Mouse (Mus musculus) forebrain, embryonic 10.5 days (tissue): ENCODE results near the gene Actl10. TPM values are rescaled to one million over a fixed set of nuclear protein-coding genes. Genes with fewer than 3 reads are reported as not detected.

Source experiments
- DNase-seq: peaks from one replicate; pipeline ENCODE4 v3.0.0-alpha.2; 2017; ENCODE audit warnings: low spot score; ENCODE audit errors: extremely low spot score
- H3K27ac ChIP-seq: fragments of 300-500 bp; sonication (generic); 2 replicates; pipeline ENCODE4 v1.5.1; 2016; ENCODE audit warnings: mild to moderate bottlenecking
- H3K27me3 ChIP-seq: fragments of 300-500 bp; sonication (generic); 2 replicates; pipeline ENCODE4 v1.6.1; 2016; ENCODE audit warnings: mild to moderate bottlenecking; ENCODE audit not compliant: poor library complexity, severe bottlenecking
- H3K36me3 ChIP-seq: fragments of 300-500 bp; sonication (generic); replicated peaks from 2 replicates; pipeline ENCODE4 v1.6.1; 2016; ENCODE audit warnings: mild to moderate bottlenecking, moderate library complexity
- H3K4me1 ChIP-seq: fragments of 300-500 bp; sonication (generic); 2 replicates; pipeline ENCODE4 v1.6.1; 2016
- H3K4me3 ChIP-seq: fragments of 300-500 bp; sonication (generic); 2 replicates; pipeline ENCODE4 v1.5.1; 2016; ENCODE audit warnings: mild to moderate bottlenecking, moderate library complexity
- H3K9me3 ChIP-seq: fragments of 300-500 bp; sonication (generic); 2 replicates; pipeline ENCODE4 v1.6.1; 2016; ENCODE audit warnings: mild to moderate bottlenecking, moderate library complexity
- WGBS: fragments of 180-500 bp; shearing (Covaris S2); methylation state at CpG from one replicate; pipeline ENCODE4 v1.1.7; 2016; 5-methylcytosine and 5-hydroxymethylcytosine counted together
- polyA plus RNA-seq: library from polyadenylated mRNA; unstranded; fragments of >200 nt; fragmentation: Nextera tagmentation; extraction: Ambion mirVana; gene quantifications from 2 replicates; pipeline ENCODE4 v1.2.1, GENCODE M21; 2016

Gene Actl10
- polyA plus RNA-seq, 1 experiment from 2014 or later = 0.55 TPM

- Histone ChIP-seq H3K4me1 (peaks cover 59% of the 10 kb centered on the region), H3K27me3 (peaks cover 62% of the 10 kb centered on the region)
- WGBS = 88% methylated on average over 6 of the region's 6 CpGs
These were observed 3.7 kb downstream of the Actl10 start for GRCm38 (mm10) chr2:154555235-154555634.

DNA sequence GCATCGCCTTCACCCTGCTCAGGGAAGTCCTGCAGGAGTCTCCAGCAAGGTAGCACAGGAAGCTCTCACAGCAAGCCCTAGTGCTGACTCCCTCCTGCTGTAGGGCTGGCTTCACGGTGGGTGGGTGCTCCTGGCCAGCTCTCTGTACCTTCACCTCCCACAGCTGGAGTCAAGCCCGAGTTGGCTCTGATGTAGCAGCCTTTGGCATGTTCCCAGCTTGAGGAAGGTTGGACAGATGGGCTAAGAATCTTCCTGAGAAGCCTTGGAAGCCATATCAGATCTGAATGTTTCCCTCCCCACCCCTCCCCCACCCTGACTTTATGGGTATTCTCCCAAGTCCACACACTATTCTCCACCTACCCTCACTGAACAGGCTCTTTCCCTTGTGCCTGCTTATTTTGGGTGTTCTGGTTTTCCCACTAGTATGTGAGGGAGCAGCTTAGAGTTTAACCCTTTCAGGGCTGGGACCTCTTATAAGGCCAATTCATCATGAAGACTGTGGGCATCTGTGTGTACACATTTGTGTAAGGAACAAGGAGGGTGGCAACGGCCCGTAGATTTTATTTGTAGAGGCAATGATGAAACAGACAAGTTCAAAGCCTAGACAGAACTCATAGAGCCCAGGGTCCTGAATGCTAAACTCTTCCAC is 5.7 kb downstream of the Actl10 start:
- Histone ChIP-seq H3K27me3 (peaks cover 42% of the 10 kb centered on the region), H3K4me3 (no peak overlapping the region), H3K27ac (peak overlapping the region; percentile 70; the same call in 1 of the 2 replicates), H3K4me1 (peaks cover 50% of the 10 kb centered on the region), H3K9me3 (no peaks in the 10 kb centered on the region), H3K36me3 (peaks cover 30% of the 10 kb centered on the region)
- no peak for DNase-seq
- 60% methylated on average over 5 of the region's 5 CpGs for WGBS

More at GRCm38 (mm10) chr2:154555235-154555634, 3.7 kb downstream of the Actl10 start:
- H3K36me3 ChIP-seq = peaks cover 9% of the 10 kb centered on the region
- DNase-seq = no peak
- no peaks in the 10 kb centered on the region for H3K9me3 ChIP-seq
- H3K4me3 ChIP-seq = no peak overlapping the region
- no peak overlapping the region for H3K27ac ChIP-seq

DNA sequence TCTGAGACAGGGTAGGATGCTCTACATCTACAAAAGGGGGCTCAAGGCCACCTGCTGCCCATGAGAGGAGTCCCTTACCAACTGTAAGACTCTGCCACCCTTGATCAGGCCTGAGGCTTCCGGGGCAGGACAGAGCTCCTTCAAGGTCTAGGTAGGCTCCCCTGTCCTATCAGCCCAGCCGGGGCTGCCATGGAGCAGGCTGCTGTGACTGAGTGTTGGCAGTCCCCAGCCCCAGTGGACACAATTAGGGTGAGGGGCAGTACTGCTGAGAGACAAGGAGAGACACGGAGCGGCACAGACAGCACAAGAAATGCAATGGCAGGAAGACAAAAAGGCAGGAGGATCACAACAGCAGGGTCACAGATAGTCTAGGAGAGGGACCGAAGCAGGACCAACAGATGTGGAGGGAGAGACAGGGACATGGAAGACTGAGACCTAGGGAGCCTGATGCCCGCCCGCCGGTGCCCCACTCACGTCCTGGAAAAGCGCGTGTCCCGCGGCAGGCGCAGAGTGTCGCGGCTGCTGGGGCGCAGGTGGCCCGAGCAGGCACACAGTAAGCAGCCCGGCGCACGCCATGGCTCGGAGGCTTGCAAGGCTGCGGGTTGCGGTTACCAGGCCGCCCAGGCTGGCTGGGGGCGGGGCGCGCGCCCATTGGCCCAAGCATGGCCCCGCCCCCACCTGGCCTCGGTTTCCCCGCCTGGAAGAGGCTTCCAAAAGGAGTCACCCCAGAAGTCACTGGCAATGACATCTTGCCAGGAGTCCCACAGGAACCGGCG is 6.9 kb downstream of the Actl10 start, which contains the start of gene Necab3:
Gene Necab3, minus strand, starts transcription at position 627 of the 776 bp plus-strand sequence.
- peaks cover 41% of the 10 kb centered on the region for H3K36me3 ChIP-seq
- 3% methylated on average over 34 of the region's 34 CpGs for WGBS

GRCm38 (mm10) chr2:154563612-154564170 is 12.1 kb downstream of the Actl10 start:
- no peak for DNase-seq
- 95% methylated on average over 22 of the region's 22 CpGs for WGBS
- Histone ChIP-seq H3K9me3 (no peaks in the 10 kb centered on the region), H3K4me3 (no peak overlapping the region), H3K27me3 (no peaks in the 10 kb centered on the region), H3K4me1 (peaks cover 49% of the 10 kb centered on the region), H3K27ac (no peak overlapping the region), H3K36me3 (peaks cover 75% of the 10 kb centered on the region)

More for the DNA sequence above, 6.9 kb downstream of the Actl10 start, which contains the start of gene Necab3:
- peaks cover 30% of the 10 kb centered on the region for H3K27me3 ChIP-seq
- no peaks in the 10 kb centered on the region for H3K9me3 ChIP-seq
- H3K4me3 ChIP-seq = peak within 1 kb of the TSS; percentile 47
- H3K4me1 ChIP-seq = peaks cover 42% of the 10 kb centered on the region
- peak within 1 kb of the TSS; percentile 70 for H3K27ac ChIP-seq
- DNase-seq = peak; percentile 54

- 89% methylated on average over 3 of the region's 3 CpGs for WGBS
These were observed 14.0 kb downstream of the Actl10 start for GRCm38 (mm10) chr2:154565562-154565961.

DNA sequence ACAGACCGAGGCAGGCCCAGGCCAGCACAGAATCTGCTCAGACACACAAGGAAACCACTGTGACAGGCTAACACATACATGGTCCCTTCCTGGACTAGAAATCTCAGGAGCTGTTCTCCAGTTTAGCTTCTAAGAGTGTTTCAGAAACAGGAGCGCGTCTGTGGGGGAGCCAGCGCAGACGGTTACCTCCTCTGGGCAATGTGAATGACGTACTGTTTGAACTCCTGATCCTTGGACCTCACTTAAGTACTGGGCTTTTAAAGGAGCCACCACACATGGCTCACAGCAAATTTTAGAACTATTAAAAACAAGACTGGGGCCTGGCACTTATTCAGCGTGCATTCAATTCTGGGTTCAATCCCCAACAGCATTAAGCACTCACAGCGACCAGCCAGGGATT is 15.1 kb downstream of the Actl10 start:
- WGBS = 68% methylated on average over 8 of the region's 8 CpGs
- peak overlapping the region; percentile 44; the same call in 1 of the 2 replicates for H3K27ac ChIP-seq
- peaks cover 6% of the 10 kb centered on the region; the same call in 1 of the 2 replicates for H3K27me3 ChIP-seq
- peaks cover 52% of the 10 kb centered on the region for H3K36me3 ChIP-seq
- H3K4me3 ChIP-seq = peak overlapping the region; percentile 1; the same call in 1 of the 2 replicates
- H3K4me1 ChIP-seq = peaks cover 61% of the 10 kb centered on the region
- no peak for DNase-seq
- H3K9me3 ChIP-seq = no peaks in the 10 kb centered on the region

More at GRCm38 (mm10) chr2:154565562-154565961, 14.0 kb downstream of the Actl10 start:
- Histone ChIP-seq H3K27me3 (0 out of 2 replicates have a peak, but pooled peaks cover 2% of the 10 kb centered on the region), H3K36me3 (peaks cover 62% of the 10 kb centered on the region), H3K27ac (peak overlapping the region; percentile 44; the same call in 1 of the 2 replicates), H3K4me1 (peaks cover 53% of the 10 kb centered on the region), H3K9me3 (no peaks in the 10 kb centered on the region), H3K4me3 (no peak overlapping the region)
- DNase-seq = no peak

- WGBS = 83% methylated on average over 2 of the region's 2 CpGs
- Histone ChIP-seq H3K9me3 (no peaks in the 10 kb centered on the region), H3K27ac (peak overlapping the region; percentile 98), H3K36me3 (peaks cover 40% of the 10 kb centered on the region), H3K4me1 (peaks cover 61% of the 10 kb centered on the region), H3K27me3 (peaks cover 10% of the 10 kb centered on the region; the same call in 1 of the 2 replicates), H3K4me3 (peak overlapping the region; percentile 88)
- no peak for DNase-seq
These were observed 16.2 kb downstream of the Actl10 start for GRCm38 (mm10) chr2:154567766-154568165.

- Histone ChIP-seq H3K27me3 (peaks cover 10% of the 10 kb centered on the region; the same call in 1 of the 2 replicates), H3K9me3 (no peaks in the 10 kb centered on the region), H3K4me3 (peak overlapping the region; percentile 88), H3K27ac (peak overlapping the region; percentile 98), H3K4me1 (peaks cover 61% of the 10 kb centered on the region), H3K36me3 (peaks cover 33% of the 10 kb centered on the region)
- peak; percentile 51 for DNase-seq
- 25% methylated on average over 10 of the region's 10 CpGs for WGBS
These were observed 16.9 kb downstream of the Actl10 start for GRCm38 (mm10) chr2:154568329-154569070.

DNA sequence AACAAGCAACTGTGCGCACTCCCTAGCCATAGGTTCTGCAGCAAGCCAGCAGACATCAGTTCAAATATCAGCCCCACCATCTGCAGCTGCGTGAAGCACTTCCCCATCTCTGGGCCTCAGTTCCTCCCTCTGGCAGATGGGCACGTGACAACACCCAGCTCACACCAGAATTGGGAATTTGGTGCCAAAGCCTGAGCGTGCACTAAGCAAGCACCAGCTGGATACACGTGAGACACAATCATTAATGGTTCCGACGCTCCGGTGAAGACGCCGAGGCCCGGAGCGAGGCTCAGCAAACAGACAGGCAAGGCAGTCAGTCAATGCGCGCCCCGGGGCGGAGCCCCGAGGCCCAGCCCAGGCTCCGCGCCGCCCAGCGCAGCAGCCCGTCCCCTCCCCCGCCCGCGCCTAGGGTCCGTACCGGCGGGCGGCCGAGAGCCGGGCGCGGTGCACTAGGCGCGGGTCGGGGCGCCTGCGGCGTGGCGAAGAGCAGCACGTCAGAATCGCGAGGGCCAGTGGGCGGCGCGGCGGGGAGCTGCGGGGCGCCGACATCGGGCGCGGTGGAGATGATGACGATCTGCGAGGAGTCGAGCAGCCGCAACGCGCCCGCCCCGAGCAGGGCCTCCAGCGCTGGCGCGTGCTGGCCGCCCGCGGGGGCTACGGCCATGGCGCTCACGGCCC is 17.6 kb downstream of the Actl10 start:
- H3K36me3 ChIP-seq = peaks cover 26% of the 10 kb centered on the region
- peak; percentile 64 for DNase-seq
- no peaks in the 10 kb centered on the region for H3K9me3 ChIP-seq
- peaks cover 61% of the 10 kb centered on the region for H3K4me1 ChIP-seq
- peak overlapping the region; percentile 88 for H3K4me3 ChIP-seq
- peaks cover 10% of the 10 kb centered on the region; the same call in 1 of the 2 replicates for H3K27me3 ChIP-seq
- H3K27ac ChIP-seq = peak overlapping the region; percentile 98
- WGBS = under 1% methylated on average over 65 of the region's 70 CpGs

GRCm38 (mm10) chr2:154569836-154570286 is 18.3 kb downstream of the Actl10 start, which contains the start of gene E2f1:
TSS of gene E2f1 (minus strand) at chr2:154569892.
- H3K4me1 ChIP-seq = peaks cover 61% of the 10 kb centered on the region
- H3K27me3 ChIP-seq = peaks cover 10% of the 10 kb centered on the region; the same call in 1 of the 2 replicates
- no peaks in the 10 kb centered on the region for H3K9me3 ChIP-seq
- peak within 1 kb of the TSS; percentile 98 for H3K27ac ChIP-seq
- under 1% methylated on average over 44 of the region's 44 CpGs for WGBS
- peak; percentile 98 for DNase-seq
- peaks cover 20% of the 10 kb centered on the region for H3K36me3 ChIP-seq
- peak within 1 kb of the TSS; percentile 88 for H3K4me3 ChIP-seq

DNA sequence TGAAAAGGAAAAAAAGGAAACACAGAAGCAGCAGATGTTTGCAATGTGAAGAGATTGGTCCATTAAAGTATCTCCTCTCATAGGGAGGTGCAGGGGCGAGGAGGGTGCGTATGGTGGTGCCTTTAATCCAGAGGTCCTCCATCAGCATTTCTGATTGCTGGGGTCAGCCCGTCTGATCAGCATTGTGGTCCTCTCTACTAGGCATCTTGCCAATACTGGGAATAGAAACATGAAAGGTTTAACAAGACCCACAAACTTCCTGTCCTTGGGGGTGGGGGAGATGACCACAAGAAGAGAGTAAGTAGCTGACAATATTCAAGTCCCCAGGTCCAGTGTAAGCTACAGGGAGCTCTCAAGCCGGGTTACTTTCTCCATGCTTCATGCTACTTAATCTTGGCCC is 19.1 kb downstream of the Actl10 start:
- H3K27me3 ChIP-seq = peaks cover 10% of the 10 kb centered on the region; the same call in 1 of the 2 replicates
- H3K27ac ChIP-seq = peak overlapping the region; percentile 98
- H3K4me1 ChIP-seq = peaks cover 53% of the 10 kb centered on the region
- WGBS = 86% methylated on average over 4 of the region's 4 CpGs
- peak overlapping the region; percentile 88; the same call in 1 of the 2 replicates for H3K4me3 ChIP-seq
- H3K9me3 ChIP-seq = no peaks in the 10 kb centered on the region
- DNase-seq = no peak
- H3K36me3 ChIP-seq = peaks cover 11% of the 10 kb centered on the region
